Mouse (Mus musculus) kidney, adult 2 months (tissue): ENCODE data around the gene Gpbar1. TPM values are rescaled to one million over a fixed set of nuclear protein-coding genes. Genes with fewer than 3 reads are reported as not detected.

Experiments used
- DNase-seq: peaks from one replicate; pipeline ENCODE4 v3.0.0; 2021
- H3K27ac ChIP-seq: fragments of 200-500 bp; 2 replicates; pipeline ENCODE4 v1.5.1; 2012; ENCODE audit warnings: low read depth, low read length, control low read depth, inconsistent platforms; ENCODE audit not compliant: insufficient read depth
- H3K27me3 ChIP-seq: fragments of 200-500 bp; replicated peaks from 2 replicates; pipeline ENCODE4 v1.6.1; 2012; ENCODE audit warnings: mild to moderate bottlenecking, moderate library complexity, low read length, inconsistent platforms; ENCODE audit not compliant: control insufficient read depth, insufficient read depth
- H3K36me3 ChIP-seq: fragments of 200-500 bp; 2 replicates; pipeline ENCODE4 v1.6.1; 2012; ENCODE audit warnings: mild to moderate bottlenecking, moderate library complexity, low read length, inconsistent platforms; ENCODE audit not compliant: control insufficient read depth, insufficient read depth
- H3K4me1 ChIP-seq: fragments of 200-500 bp; 2 replicates; pipeline ENCODE4 v1.6.1; 2011; ENCODE audit warnings: low read length; ENCODE audit not compliant: control insufficient read depth, insufficient read depth
- H3K4me3 ChIP-seq: fragments of 200-500 bp; 2 replicates; pipeline ENCODE4 v1.5.1; 2011; ENCODE audit warnings: mild to moderate bottlenecking, low read depth, low read length, control low read depth; ENCODE audit not compliant: insufficient read depth
- CTCF ChIP-seq: fragments of 200-500 bp; conservative IDR thresholded peaks from 2 replicates; pipeline ENCODE4 v1.5.1; 2011; ENCODE audit warnings: low read depth, mild to moderate bottlenecking, control low read depth, low read length, moderate library complexity, mixed read lengths; ENCODE audit not compliant: insufficient read depth, insufficient read length
- POLR2A ChIP-seq: fragments of 200-500 bp; IDR thresholded peaks from one replicate; pipeline ENCODE4 v1.6.1; 2011; ENCODE audit warnings: low read depth, low read length, control low read depth
- WGBS: fragments of 180-500 bp; shearing (Covaris S2); methylation state at CpG from one replicate; pipeline ENCODE4 v1.1.7; 2018; 5-methylcytosine and 5-hydroxymethylcytosine counted together
- polyA plus RNA-seq: library from polyadenylated mRNA; depleted of rRNA; stranded (reverse); fragments of >200 nt; gene quantifications from 2 replicates; pipeline ENCODE4 v1.2.3, GENCODE M21; 2012

Gpbar1 gene
- polyA plus RNA-seq, 1 experiment: 0.20 TPM

GRCm38 (mm10) chr1:74303509-74304338 is 25.4 kb downstream of the Gpbar1 start:
- WGBS: under 1% methylated on average over 56 of the region's 56 CpGs
- TF ChIP-seq CTCF (no peak), POLR2A (peak; percentile 53)
- peak; percentile 87 for DNase-seq

GRCm38 (mm10) chr1:74304339-74304790 is 26.0 kb downstream of the Gpbar1 start:
- H3K36me3 ChIP-seq: no peaks in the 10 kb centered on the region
- H3K4me1 ChIP-seq: peaks cover 10% of the 10 kb centered on the region
- H3K4me3 ChIP-seq: peak overlapping the region; percentile 98
- H3K27me3 ChIP-seq: no peaks in the 10 kb centered on the region
- H3K27ac ChIP-seq: peak overlapping the region; percentile 98
- TF ChIP-seq CTCF (no peak), POLR2A (no peak)
- DNase-seq: no peak
- 7% methylated on average over 12 of the region's 12 CpGs for WGBS

More at GRCm38 (mm10) chr1:74303509-74304338, 25.4 kb downstream of the Gpbar1 start:
- Histone ChIP-seq H3K4me1 (peaks cover 10% of the 10 kb centered on the region), H3K4me3 (peak overlapping the region; percentile 98), H3K27ac (peak overlapping the region; percentile 98), H3K36me3 (no peaks in the 10 kb centered on the region), H3K27me3 (no peaks in the 10 kb centered on the region)

- no peaks in the 10 kb centered on the region for H3K36me3 ChIP-seq
- TF ChIP-seq POLR2A: no peak
- no peak for TF ChIP-seq CTCF
- no peaks in the 10 kb centered on the region for H3K27me3 ChIP-seq
- no peak overlapping the region for H3K27ac ChIP-seq
- WGBS: 74% methylated on average over 4 of the region's 4 CpGs
- H3K4me3 ChIP-seq: no peak overlapping the region
- H3K4me1 ChIP-seq: peaks cover 10% of the 10 kb centered on the region
- no peak for DNase-seq
These were observed 26.6 kb downstream of the Gpbar1 start for GRCm38 (mm10) chr1:74304946-74305345.

GRCm38 (mm10) chr1:74305522-74305921 is 27.2 kb downstream of the Gpbar1 start, which contains the start of gene Tmbim1:
Tmbim1 (minus strand) TSS chr1:74305622.
- peak within 1 kb of the TSS; percentile 98 for H3K27ac ChIP-seq
- H3K36me3 ChIP-seq: no peaks in the 10 kb centered on the region
- no peak for DNase-seq
- peaks cover 9% of the 10 kb centered on the region for H3K4me1 ChIP-seq
- H3K27me3 ChIP-seq: no peaks in the 10 kb centered on the region
- TF ChIP-seq CTCF: no peak
- no peak for TF ChIP-seq POLR2A
- 92% methylated on average over 2 of the region's 2 CpGs for WGBS
- H3K4me3 ChIP-seq: peak within 1 kb of the TSS; percentile 98

- DNase-seq: peak; percentile 33
- Histone ChIP-seq H3K27me3 (no peaks in the 10 kb centered on the region), H3K4me1 (peaks cover 6% of the 10 kb centered on the region; the same call in 1 of the 2 replicates), H3K27ac (no peak overlapping the region), H3K4me3 (no peak overlapping the region), H3K36me3 (no peaks in the 10 kb centered on the region)
- WGBS: 80% methylated on average over 1 of the region's 1 CpGs
- TF ChIP-seq CTCF (no peak), POLR2A (no peak)
These were observed 28.8 kb downstream of the Gpbar1 start for GRCm38 (mm10) chr1:74307146-74307545.

- no peak overlapping the region for H3K4me3 ChIP-seq
- H3K36me3 ChIP-seq: no peaks in the 10 kb centered on the region
- 87% methylated on average over 10 of the region's 10 CpGs for WGBS
- no peak overlapping the region for H3K27ac ChIP-seq
- H3K4me1 ChIP-seq: peaks cover 3% of the 10 kb centered on the region; the same call in 1 of the 2 replicates
- no peak for DNase-seq
- no peaks in the 10 kb centered on the region for H3K27me3 ChIP-seq
- TF ChIP-seq POLR2A (no peak), CTCF (no peak)
These were observed 29.9 kb downstream of the Gpbar1 start for GRCm38 (mm10) chr1:74308001-74308964.
